Mouse (Mus musculus): Measurements from ENCODE around the gene Derl3.

- TF ChIP-seq CTCF (IDR thresholded peaks at IDR 0.05; ENCODE audit: low read depth, low read length) (no peak), GATA1 (IDR thresholded peaks at IDR 0.05; ENCODE audit: borderline replicate concordance, low read length) (no peak), TAL1 (conservative IDR thresholded peaks at IDR 0.05; ENCODE audit: low read depth, low read length) (no peak), POLR2AphosphoS5 (IDR thresholded peaks at IDR 0.05; ENCODE audit: insufficient replicate concordance, low read depth, low read length) (no peak), GATA2 (IDR thresholded peaks at IDR 0.05; ENCODE audit: borderline replicate concordance, low read depth, low read length) (no peak)
Observed at GRCm38 (mm10) chr10:75906882-75907281, 13.7 kb downstream of the Derl3 start.
